Mouse (Mus musculus): ENCODE measurements around the gene Gtf2i.

DNA sequence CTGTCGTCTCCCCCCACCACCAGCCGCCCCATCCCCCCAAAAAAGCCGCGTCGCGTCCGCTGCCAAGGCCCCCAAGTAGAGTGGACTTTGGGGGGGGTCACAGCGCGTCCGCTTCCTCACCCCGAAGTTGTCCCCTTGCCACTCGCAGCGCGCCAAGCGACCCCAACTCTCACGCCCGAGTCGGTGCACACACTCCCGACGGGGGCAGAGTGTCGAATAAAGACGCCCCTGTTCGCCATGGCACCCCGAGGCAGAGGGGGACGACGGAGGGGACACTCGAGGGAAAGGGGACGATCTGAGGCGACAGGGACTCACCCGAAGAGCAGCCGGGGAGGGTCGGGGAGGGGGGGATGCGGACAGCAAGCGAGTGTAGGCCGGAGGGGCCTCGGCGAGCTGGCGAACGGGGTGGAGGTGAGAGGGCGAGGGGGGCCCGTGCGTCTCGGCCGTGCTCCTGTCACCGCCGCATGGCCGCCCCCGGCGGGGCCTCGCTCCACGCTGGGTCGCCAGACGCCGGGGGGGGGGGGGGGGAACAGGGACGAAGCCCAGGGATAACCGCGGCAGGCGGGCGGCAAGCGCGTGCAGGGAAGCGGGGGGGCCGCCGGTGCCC lies 389 bp downstream of the Gtf2i start:
- TF ChIP-seq CTCF (IDR thresholded peaks at IDR 0.05; ENCODE audit: extremely low read depth, insufficient read depth, insufficient read length, insufficient replicate concordance) (no peak), POLR2A (IDR thresholded peaks at IDR 0.05; ENCODE audit: low read depth, low read length) (no peak)
